Mouse (Mus musculus) heart, postnatal 0 days (tissue): Measurements from ENCODE around the gene Il12b.
"Not testable (repeated sequence)": the region's sequence is repeated elsewhere in the genome, so short reads cannot be mapped to it uniquely, and the experiment has no call there.

Experiments used
- CTCF ChIP-seq: IDR thresholded peaks from 2 replicates; pipeline ENCODE4 v1.5.1; 2016; ENCODE audit warnings: antibody characterized with exemption, control low read depth, low read depth
- EP300 ChIP-seq: IDR thresholded peaks from 2 replicates; pipeline ENCODE4 v1.6.1; 2016; ENCODE audit warnings: antibody characterized with exemption, low read depth

DNA sequence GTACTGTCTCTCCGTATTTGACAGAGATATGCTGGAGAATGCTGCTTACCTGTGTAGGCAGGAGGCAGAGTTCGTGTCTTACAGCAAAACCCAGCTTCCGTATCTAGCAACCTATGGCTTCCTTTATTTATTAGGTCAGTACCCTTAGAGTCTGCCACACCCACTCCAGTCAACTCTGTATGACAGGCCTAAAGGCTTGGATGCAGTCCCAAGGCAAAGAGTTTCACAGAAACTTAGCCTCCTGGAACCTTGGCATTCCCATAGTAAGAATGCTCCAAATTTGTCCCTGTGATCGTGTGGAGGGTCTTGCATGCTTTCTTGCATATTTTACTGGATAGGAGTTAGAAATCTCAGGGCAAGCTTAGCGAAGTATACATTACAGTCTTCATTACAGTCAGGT is 52.2 kb downstream of the Il12b start:
- not testable (repeated sequence) for TF ChIP-seq CTCF, EP300
